Mouse (Mus musculus) intestine, embryonic 15.5 days (tissue): Measurements from ENCODE around the gene Ube2d1. TPM values are rescaled to one million over a fixed set of nuclear protein-coding genes. Genes with fewer than 3 reads are reported as not detected.

Experiments
- polyA plus RNA-seq: library from polyadenylated mRNA; unstranded; fragments of >200 nt; fragmentation: Nextera tagmentation; extraction: Ambion mirVana; gene quantifications from 2 replicates; pipeline ENCODE4 v1.2.1, GENCODE M21; 2015

Gene Ube2d1
- polyA plus RNA-seq, 1 experiment from 2014 or later: 57.7 TPM

Other genes with a start within 250 kb of the Ube2d1 start
- 16.4 and 19.3 TPM in 2 replicates for gene Bicc1, start 125.6 kb downstream of the Ube2d1 start, polyA plus RNA-seq
- gene Tfam, start 47.0 kb downstream of the Ube2d1 start, polyA plus RNA-seq: 89.1 and 93.6 TPM in 2 replicates
- gene Cisd1, start 59.7 kb upstream of the Ube2d1 start, polyA plus RNA-seq: 115 and 118 TPM in 2 replicates
- 26.2 and 28.3 TPM in 2 replicates for gene Ipmk, start 62.5 kb upstream of the Ube2d1 start, polyA plus RNA-seq